Mouse (Mus musculus) ES-E14 (cell line): ENCODE results near the gene Ggnbp2. TPM values are rescaled to one million over a fixed set of nuclear protein-coding genes. Genes with fewer than 3 reads are reported as not detected.

Experiments
- DNase-seq: peaks from one replicate; pipeline ENCODE4 v3.0.0-alpha.2; 2013; ENCODE audit warnings: low read depth, low spot score
- H3K27ac ChIP-seq: 2 replicates; pipeline ENCODE4 v1.5.1; 2012; ENCODE audit warnings: low read depth, mild to moderate bottlenecking, low read length, moderate library complexity, mixed read lengths; ENCODE audit not compliant: poor library complexity, insufficient read depth, severe bottlenecking
- H3K36me3 ChIP-seq: 2 replicates; pipeline ENCODE4 v1.6.1; 2012; ENCODE audit warnings: mild to moderate bottlenecking, low read length, moderate library complexity, mixed read lengths; ENCODE audit not compliant: control insufficient read depth, poor library complexity, insufficient read depth, severe bottlenecking
- H3K4me1 ChIP-seq, 2 experiments: fragments of 150-350 bp in 1 of 2; sonication (generic) in 1 of 2; 2 replicates each; pipeline ENCODE4 v1.6.1; 2012; ENCODE audit warnings: low read length in 2 of 2, mild to moderate bottlenecking in 1 of 2, mixed read lengths in 1 of 2; ENCODE audit not compliant: control insufficient read depth in 2 of 2, insufficient read depth in 2 of 2, poor library complexity in 1 of 2
- H3K4me3 ChIP-seq, 2 experiments: fragments of 150-350 bp in 1 of 2; sonication (generic) in 1 of 2; 2 replicates each; pipeline ENCODE4 v1.5.1; 2012; ENCODE audit warnings: low read length in 2 of 2, low read depth in 1 of 2, mild to moderate bottlenecking in 1 of 2, mixed read lengths in 1 of 2; ENCODE audit not compliant: insufficient read depth in 1 of 2, poor library complexity in 1 of 2, severe bottlenecking in 1 of 2
- H3K9ac ChIP-seq: 2 replicates; pipeline ENCODE4 v1.6.1; 2012; ENCODE audit warnings: low read depth, mild to moderate bottlenecking, low read length, mixed read lengths; ENCODE audit not compliant: poor library complexity, insufficient read depth, severe bottlenecking
- H3K9me3 ChIP-seq: fragments of 150-350 bp; sonication (generic); 2 replicates; pipeline ENCODE4 v1.6.1; 2012; ENCODE audit warnings: low read depth, mild to moderate bottlenecking, low read length; ENCODE audit not compliant: control insufficient read depth, insufficient read depth
- CHD2 ChIP-seq: IDR thresholded peaks from 2 replicates; pipeline ENCODE4 v1.6.1; 2014; ENCODE audit warnings: mild to moderate bottlenecking, low read depth, low read length, inconsistent platforms
- HCFC1 ChIP-seq: IDR thresholded peaks from 2 replicates; pipeline ENCODE4 v1.6.1; 2012; ENCODE audit warnings: low read length, inconsistent platforms, borderline replicate concordance; ENCODE audit not compliant: insufficient read depth
- MAFK ChIP-seq: IDR thresholded peaks from 2 replicates; pipeline ENCODE4 v1.6.1; 2014; ENCODE audit warnings: mild to moderate bottlenecking, low read depth, low read length, inconsistent platforms; ENCODE audit not compliant: insufficient read depth
- ZC3H11A ChIP-seq: IDR thresholded peaks from 2 replicates; pipeline ENCODE4 v1.6.1; 2012; ENCODE audit warnings: low read depth, mild to moderate bottlenecking, inconsistent platforms, low read length, borderline replicate concordance
- ZNF384 ChIP-seq: IDR thresholded peaks from 2 replicates; pipeline ENCODE4 v1.6.1; 2012; ENCODE audit warnings: low read depth, low read length, inconsistent platforms
- in situ Hi-C, 2 experiments: fragments of 600-800 bp; cut with MboI; formaldehyde crosslinking; loops; one replicate each; pipeline ENCODE4 v1.15.1; 2025; ENCODE audit warnings: low sequenced_read_pairs in 2 of 2, inconsistent platforms in 1 of 2; ENCODE audit not compliant: unreplicated experiment in 2 of 2
- total RNA-seq: library from RNA; depleted of rRNA; stranded (reverse); fragments of 300-350 nt; gene quantifications from 2 replicates; pipeline ENCODE4 v1.2.3, GENCODE M21; 2012

Gene Ggnbp2
- total RNA-seq, 1 experiment, result 59.1 TPM

GRCm38 (mm10) chr11:84797627-84798353, 72.8 kb downstream of the Ggnbp2 start:
- no peak overlapping the region for H3K27ac ChIP-seq
- no peak overlapping the region for H3K9ac ChIP-seq
- peak; percentile 82 for DNase-seq
- TF ChIP-seq HCFC1, result no peak
- TF ChIP-seq ZC3H11A, result peak; percentile 84
- no peak for TF ChIP-seq ZNF384
- no peak for TF ChIP-seq CHD2
- no peak for TF ChIP-seq MAFK
- H3K4me1 ChIP-seq, result no peaks in the 10 kb centered on the region
- in situ Hi-C loops, result loop anchor here in 1 of 2 experiments (10.0 kb wide), 1 partner anchor 183 kb away; no protein-coding TSS in a partner anchor
- no peak overlapping the region for H3K4me3 ChIP-seq
- no peaks in the 10 kb centered on the region for H3K36me3 ChIP-seq
- H3K9me3 ChIP-seq, result no peaks in the 10 kb centered on the region

- in situ Hi-C loops, result loop anchor here in 1 of 2 experiments (10.0 kb wide), 1 partner anchor 182 kb away; no protein-coding TSS in a partner anchor
- H3K4me1 ChIP-seq, result no peaks in the 10 kb centered on the region
- no peak overlapping the region for H3K9ac ChIP-seq
- no peak overlapping the region for H3K27ac ChIP-seq
- no peak overlapping the region for H3K4me3 ChIP-seq
- no peaks in the 10 kb centered on the region for H3K36me3 ChIP-seq
- TF ChIP-seq ZNF384 (no peak), MAFK (no peak), HCFC1 (no peak), CHD2 (no peak), ZC3H11A (no peak)
- H3K9me3 ChIP-seq, result no peaks in the 10 kb centered on the region
- DNase-seq, result no peak
These were observed 73.6 kb downstream of the Ggnbp2 start for GRCm38 (mm10) chr11:84797026-84797425.

- H3K27ac ChIP-seq, result no peak overlapping the region
- DNase-seq, result peak; percentile 49
- H3K4me3 ChIP-seq, result no peak overlapping the region
- in situ Hi-C loops, result loop anchor here in 1 of 2 experiments (10.0 kb wide), 1 partner anchor 180 kb away; no protein-coding TSS in a partner anchor
- no peaks in the 10 kb centered on the region for H3K4me1 ChIP-seq
- peak; percentile 88 for TF ChIP-seq ZC3H11A
- TF ChIP-seq MAFK, result no peak
- TF ChIP-seq ZNF384, result no peak
- no peak for TF ChIP-seq HCFC1
- TF ChIP-seq CHD2, result no peak
- no peak overlapping the region for H3K9ac ChIP-seq
- H3K36me3 ChIP-seq, result no peaks in the 10 kb centered on the region
- H3K9me3 ChIP-seq, result no peaks in the 10 kb centered on the region
These were observed 76.0 kb downstream of the Ggnbp2 start for GRCm38 (mm10) chr11:84794496-84795113.

GRCm38 (mm10) chr11:84793545-84793944, 77.1 kb downstream of the Ggnbp2 start:
- TF ChIP-seq ZNF384 (no peak), MAFK (peak; percentile 85)
- Histone ChIP-seq H3K9ac (no peak overlapping the region), H3K36me3 (no peaks in the 10 kb centered on the region), H3K27ac (no peak overlapping the region), H3K4me1 (no peaks in the 10 kb centered on the region), H3K4me3 (no peak overlapping the region), H3K9me3 (no peaks in the 10 kb centered on the region)
- DNase-seq, result no peak
- in situ Hi-C loops, result loop anchor here in 1 of 2 experiments (10.0 kb wide), 1 partner anchor 179 kb away; no protein-coding TSS in a partner anchor
